ENCODE assay signal across 7 mouse cellular contexts in the genomic region with DNA sequence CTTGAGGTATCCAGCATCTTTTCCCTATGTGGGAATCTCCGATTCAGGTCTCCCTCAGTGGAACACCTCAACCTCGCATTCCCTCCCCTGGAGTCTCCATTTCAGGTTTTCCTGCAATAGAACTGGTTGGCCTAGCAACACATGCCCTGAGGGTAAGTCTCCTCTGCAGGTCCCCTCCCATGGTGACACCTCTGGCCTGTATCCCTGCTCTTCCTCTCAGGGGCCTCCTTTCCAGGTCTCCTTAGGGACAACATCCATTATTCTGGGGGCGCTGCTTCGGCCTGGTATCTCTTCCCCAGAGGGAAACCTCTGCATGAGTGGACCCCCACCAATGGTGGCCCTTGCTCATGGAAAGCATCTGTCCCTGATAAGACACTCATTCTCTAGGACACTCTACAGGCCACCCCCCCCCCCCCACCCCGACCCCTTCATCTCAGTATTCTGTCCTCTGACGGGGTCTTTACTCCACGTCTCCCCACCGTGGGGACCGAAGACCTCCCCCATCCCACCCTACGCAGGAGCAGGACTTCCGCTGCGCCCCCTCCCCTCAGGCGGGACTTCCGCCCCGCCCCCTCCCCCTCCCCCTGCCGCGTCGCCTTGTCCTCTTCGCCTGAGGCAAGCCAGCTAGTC. TPM values are rescaled to one million over a fixed set of nuclear protein-coding genes. Genes with fewer than 3 reads are reported as not detected.
DNase-seq lines count a peak whose midpoint lies in the region; ATAC-seq and TF ChIP-seq lines count a peak whose summit lies in the region.

Atxn10 (plus strand) TSS at position 575 of the 630 bp plus-strand sequence.

- intact Hi-C loops in gastrocnemius, adult 2 months (cut with DNase I), result no loop called here

- no peaks in the 10 kb centered on the region for H3K9me3 ChIP-seq in hindbrain, embryonic 16.5 days (ENCODE audit: control insufficient read depth, low read length)
- H3K9me3 ChIP-seq in liver, embryonic 16.5 days (replicated peaks; ENCODE audit: control insufficient read depth, low read length), result no peaks in the 10 kb centered on the region

- H3K4me2 ChIP-seq in hindbrain, embryonic 16.5 days (ENCODE audit: low read length), result peak within 1 kb of the TSS; percentile 84
- peak within 1 kb of the TSS; percentile 73 for H3K4me2 ChIP-seq in liver, embryonic 16.5 days (ENCODE audit: low read depth, low read length)

- no peak; the same call in 1 of the 2 replicates for TF ChIP-seq POLR2A in brain, embryonic 14.5 days (IDR thresholded peaks at IDR 0.05; ENCODE audit: borderline replicate concordance, extremely low read depth, insufficient read depth, insufficient read length, poor library complexity, severe bottlenecking)

- peak within 1 kb of the TSS; percentile 98 for H3K9ac ChIP-seq in hindbrain, embryonic 16.5 days (ENCODE audit: low read depth, low read length)
- peak within 1 kb of the TSS; percentile 83 for H3K9ac ChIP-seq in liver, embryonic 16.5 days (ENCODE audit: low read depth, low read length)

- ATAC-seq in hindbrain, embryonic 16.5 days, result peak; percentile 15
- ATAC-seq in liver, embryonic 16.5 days (ENCODE audit: low read depth), result no peak

- TF ChIP-seq CTCF in brain, embryonic 14.5 days (IDR thresholded peaks at IDR 0.05; ENCODE audit: borderline replicate concordance, extremely low read depth, insufficient read depth, insufficient read length), result no peak
- TF ChIP-seq CTCF in gastrocnemius, adult 2 months (IDR thresholded peaks at IDR 0.05), result no peak

- H3K4me3 ChIP-seq in gastrocnemius, adult 2 months, result peak within 1 kb of the TSS; percentile 91
- H3K4me3 ChIP-seq in hindbrain, embryonic 16.5 days (ENCODE audit: low read length), result peak within 1 kb of the TSS; percentile 98
- H3K4me3 ChIP-seq in liver, embryonic 16.5 days (ENCODE audit: low read depth, low read length), result peak within 1 kb of the TSS; percentile 83

- no peaks in the 10 kb centered on the region for H3K36me3 ChIP-seq in hindbrain, embryonic 16.5 days (ENCODE audit: control insufficient read depth, insufficient read depth, low read length)
- no peaks in the 10 kb centered on the region for H3K36me3 ChIP-seq in liver, embryonic 16.5 days (ENCODE audit: control insufficient read depth, insufficient read depth)

- H3K27me3 ChIP-seq in hindbrain, embryonic 16.5 days (replicated peaks; ENCODE audit: control insufficient read depth, insufficient read depth, low read length), result no peaks in the 10 kb centered on the region
- no peaks in the 10 kb centered on the region for H3K27me3 ChIP-seq in liver, embryonic 16.5 days (ENCODE audit: control insufficient read depth, insufficient read depth, low read depth, low read length)

- 8% methylated on average over 16 of the region's 19 CpGs for WGBS in hindbrain, embryonic 16.5 days
- WGBS in liver, embryonic 16.5 days (ENCODE audit: insufficient replicate concordance), result 18% methylated on average over 14 of the region's 19 CpGs

- DNase-seq in urinary bladder, adult 2 months (ENCODE audit: low spot score), result no peak
- no peak for DNase-seq in urinary bladder, postnatal 14 days (ENCODE audit: low spot score)
- DNase-seq in brain, embryonic 14.5 days (ENCODE audit: low read depth), result peak; percentile 40
- no peak for DNase-seq in gastrocnemius, adult 2 months
- DNase-seq in right cerebral cortex, postnatal 4 days, result no peak

- H3K4me1 ChIP-seq in hindbrain, embryonic 16.5 days (ENCODE audit: control insufficient read depth, insufficient read depth, low read depth, low read length), result peaks cover 25% of the 10 kb centered on the region
- H3K4me1 ChIP-seq in liver, embryonic 16.5 days (ENCODE audit: control insufficient read depth, low read depth, low read length), result peaks cover 16% of the 10 kb centered on the region

- peak within 1 kb of the TSS; percentile 90 for H3K27ac ChIP-seq in gastrocnemius, adult 2 months
- H3K27ac ChIP-seq in hindbrain, embryonic 16.5 days (ENCODE audit: low read depth, low read length), result peak within 1 kb of the TSS; percentile 99
- H3K27ac ChIP-seq in liver, embryonic 16.5 days (ENCODE audit: low read length), result peak within 1 kb of the TSS; percentile 92

RNA-seq across cellular contexts. Expression of gene Atxn10, which starts in this region (rescaled TPM):
- polyA plus RNA-seq in urinary bladder, adult 2 months (2012; rRNA removed), result 119 and 122 TPM in 2 replicates
- 310 and 373 TPM in 2 replicates for polyA plus RNA-seq in brain, embryonic 14.5 days (2012; rRNA removed)
- total RNA-seq in gastrocnemius, adult 2 months (2021), result 10 to 100 TPM; 26.6 to 38.8 TPM
- polyA plus RNA-seq in hindbrain, embryonic 16.5 days (2015; fragmentation: Nextera tagmentation; extraction: Ambion mirVana), result 532 and 553 TPM in 2 replicates
- polyA plus RNA-seq in liver, embryonic 16.5 days (2015; fragmentation: Nextera tagmentation; extraction: Ambion mirVana), result 93.1 and 96.3 TPM in 2 replicates
